Mouse (Mus musculus): ENCODE measurements around the gene Glb1l.
A peak's percentile ranks its signal among the peaks of the same experiment; 100 is the strongest.

The Glb1l gene

DNA sequence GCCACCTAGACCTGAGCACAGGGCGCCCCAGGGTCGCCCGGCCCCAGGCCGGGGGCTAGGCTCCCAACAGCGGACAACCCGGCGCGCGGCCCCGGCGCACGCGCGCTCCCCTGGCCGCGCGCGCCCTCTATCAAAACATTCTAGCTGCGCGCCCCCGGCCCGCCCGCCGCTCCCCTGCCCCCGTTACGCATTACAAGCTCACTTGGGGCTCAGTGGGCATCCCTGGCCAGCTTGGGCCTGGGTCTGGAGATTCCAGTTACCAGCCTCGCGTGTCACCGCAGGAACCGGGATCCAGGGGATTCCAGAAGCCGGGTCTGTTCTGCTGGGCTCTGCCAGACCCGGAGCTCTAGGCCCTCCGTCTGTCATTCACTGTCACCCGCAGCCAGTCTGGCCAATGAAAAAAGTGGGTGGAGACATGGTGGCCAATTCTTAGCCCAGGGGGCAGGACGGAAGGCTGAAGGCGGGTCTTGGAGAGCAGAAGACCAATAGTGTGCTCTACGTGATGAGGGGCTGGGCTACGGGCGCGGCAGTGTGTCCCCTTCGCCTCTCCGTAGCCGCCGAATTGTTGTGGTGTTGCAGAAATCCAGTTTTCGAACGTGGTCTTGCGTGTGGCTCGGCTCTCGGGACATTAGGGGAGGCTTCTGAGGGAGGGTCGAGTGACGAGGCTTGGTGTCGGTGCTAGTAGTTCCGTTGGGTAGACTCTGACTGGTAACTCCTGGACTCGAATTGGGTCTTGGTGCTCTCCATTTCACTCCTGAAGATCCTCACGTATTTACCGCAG, 18.8 kb downstream of the Glb1l start, which contains the start of the genes Ankzf1 and Atg9a:
Gene Ankzf1, plus strand, starts transcription at position 530 of the 781 bp plus-strand sequence.
Gene Atg9a, minus strand, starts transcription at position 575 of the 781 bp plus-strand sequence.
- peak; percentile 95 to 99 for DNase-seq

DNA sequence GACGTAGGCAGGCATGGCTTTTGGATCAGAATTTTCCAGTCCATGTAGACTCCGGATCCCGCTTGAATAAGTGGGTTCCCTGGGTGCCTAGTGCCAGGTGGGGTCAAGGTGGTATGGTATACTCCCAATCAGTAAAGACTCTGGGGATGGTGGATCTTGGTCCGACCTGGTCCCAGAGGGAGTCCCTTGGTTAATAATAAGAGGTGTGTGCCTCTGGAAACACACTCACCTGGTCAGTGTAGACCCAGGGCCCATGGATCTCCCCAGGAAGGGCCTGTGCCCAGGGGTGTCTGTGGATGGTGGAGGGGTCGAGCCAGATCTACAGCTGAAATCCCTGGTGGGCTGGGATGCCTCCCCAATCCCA, 19.4 kb downstream of the Glb1l start:
- DNase-seq, result no peak

DNA sequence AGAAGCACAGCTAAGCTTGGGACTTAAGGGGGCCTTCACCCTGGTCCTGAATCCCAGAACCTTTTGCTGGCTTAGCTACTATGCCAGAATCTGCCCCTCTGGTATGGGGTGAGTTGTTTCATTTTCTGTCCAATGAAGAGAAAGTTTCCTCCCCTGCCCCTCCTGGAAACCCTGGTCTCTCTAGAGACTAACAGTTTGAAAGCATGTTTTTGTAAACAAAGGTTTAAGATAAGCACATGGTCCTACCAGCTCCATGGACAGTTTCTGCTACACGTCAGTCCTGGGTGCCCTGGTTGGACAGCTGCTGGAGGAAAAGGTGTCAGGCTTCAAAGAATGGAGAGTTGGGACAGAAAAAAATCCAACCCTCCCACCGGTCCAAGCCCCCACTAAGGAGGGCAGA, 20.0 kb downstream of the Glb1l start:
- no peak for DNase-seq

DNA sequence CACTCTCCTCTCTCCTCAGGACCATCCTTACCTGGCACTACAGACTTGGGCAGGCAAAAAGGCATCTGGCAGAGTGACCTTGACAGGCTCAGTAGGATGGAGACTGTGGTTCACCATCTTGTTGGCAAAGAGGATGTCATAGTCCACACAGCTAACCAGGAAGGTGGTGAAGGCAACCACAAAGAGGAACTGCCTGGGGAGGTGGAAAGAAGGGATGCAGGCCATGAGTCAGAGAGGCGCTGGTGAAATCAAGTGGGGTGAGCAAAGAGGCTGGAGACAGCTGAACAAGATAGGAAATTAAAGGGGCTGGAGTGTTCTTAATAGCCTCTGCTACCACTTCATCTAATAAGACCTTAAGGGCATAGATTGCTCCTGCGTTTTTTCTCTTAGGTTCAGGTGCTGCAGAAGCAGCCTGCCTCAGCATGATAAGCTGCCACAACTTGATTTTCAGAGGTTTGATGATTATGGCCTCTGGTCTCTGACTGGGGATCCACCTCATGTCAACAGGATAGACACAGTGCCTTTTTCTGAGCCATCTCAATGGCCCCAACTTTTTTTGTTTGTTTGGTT, 22.6 kb downstream of the Glb1l start:
- peak in 1 of 2 experiments; percentile 15 for DNase-seq

DNA sequence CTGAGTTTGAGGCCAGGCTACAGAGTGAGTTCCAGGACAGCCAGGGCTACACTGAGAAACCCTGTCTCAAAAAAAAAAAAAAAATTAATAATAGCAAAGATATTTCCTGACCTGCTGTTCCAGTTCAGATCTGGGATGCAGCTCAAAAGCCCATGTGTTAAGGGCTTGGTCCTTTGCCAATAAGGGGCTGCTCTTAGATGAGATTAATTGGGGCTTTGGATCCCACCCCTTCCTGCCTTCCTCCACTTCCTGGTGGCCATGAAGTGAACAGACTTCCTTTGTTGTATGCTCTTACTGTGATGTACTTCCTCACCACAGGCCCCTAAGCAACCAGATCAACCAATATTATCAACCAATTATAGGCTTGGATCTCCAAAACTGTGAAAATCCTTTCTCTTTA, 23.5 kb downstream of the Glb1l start:
- no peak for DNase-seq

DNA sequence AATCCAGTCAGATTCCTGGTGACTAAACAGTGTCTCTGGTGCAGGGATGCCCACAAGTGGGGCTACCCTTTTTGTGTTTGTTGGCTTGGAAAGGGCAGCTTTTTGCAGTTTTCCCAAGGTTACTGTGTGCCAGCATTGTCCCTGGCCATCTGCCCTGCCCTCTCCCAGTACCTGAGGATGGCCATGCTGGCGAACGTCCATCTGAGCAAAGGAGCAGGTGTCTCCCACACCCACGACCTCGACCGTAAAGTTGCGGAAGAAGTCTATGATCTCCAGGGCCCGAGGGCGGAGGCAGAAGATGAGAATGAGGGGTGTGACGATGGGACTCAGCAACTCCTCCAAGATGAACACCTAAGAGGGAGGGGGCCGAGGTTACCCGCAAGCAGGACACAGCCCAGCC, 25.1 kb downstream of the Glb1l start:
- no peak for DNase-seq

DNA sequence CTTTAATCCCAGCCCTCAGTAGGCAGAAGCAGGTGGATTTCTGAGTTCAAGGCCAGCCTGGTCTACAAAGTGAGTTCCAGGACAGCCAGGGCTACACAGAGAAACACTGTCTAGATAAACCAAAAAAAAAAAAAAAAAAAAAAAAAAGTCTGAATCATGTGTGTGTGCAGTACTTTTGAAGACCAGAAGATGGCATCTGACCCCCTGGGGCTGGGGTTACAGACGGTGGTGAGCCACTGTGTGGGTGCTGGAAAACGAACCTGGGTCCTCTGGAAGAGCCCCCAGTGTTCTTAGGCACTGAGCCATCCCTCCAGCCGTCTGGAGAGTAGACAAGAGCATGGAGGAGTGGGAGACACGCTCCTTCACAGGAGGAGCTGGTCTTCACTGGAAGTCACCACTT, 28.5 kb downstream of the Glb1l start:
- DNase-seq, result no peak

DNA sequence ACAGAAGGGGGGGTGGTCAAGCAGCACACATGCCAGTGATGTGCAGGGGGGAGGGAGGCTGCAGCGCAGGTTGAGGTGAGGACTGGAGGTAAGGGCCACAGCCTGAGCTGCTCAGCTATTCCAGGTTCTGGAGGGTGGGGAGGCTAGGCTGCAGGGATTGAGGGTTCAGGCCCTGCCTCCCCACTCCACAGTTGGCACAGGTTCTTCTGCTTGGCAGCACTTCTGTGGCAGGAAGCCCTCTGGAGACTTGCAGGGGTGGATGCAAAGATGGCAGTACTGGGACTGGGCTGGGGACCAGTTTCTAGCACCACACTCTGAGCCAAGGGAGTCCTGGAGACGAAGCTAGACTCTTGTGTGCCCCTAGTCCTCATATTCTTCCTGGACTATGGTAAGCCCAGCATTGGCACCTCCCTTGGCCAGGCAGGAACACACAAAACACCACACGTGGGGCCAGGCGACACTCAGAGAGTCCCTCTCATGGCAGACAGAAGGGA, 29.2 kb downstream of the Glb1l start:
- no peak for DNase-seq

DNA sequence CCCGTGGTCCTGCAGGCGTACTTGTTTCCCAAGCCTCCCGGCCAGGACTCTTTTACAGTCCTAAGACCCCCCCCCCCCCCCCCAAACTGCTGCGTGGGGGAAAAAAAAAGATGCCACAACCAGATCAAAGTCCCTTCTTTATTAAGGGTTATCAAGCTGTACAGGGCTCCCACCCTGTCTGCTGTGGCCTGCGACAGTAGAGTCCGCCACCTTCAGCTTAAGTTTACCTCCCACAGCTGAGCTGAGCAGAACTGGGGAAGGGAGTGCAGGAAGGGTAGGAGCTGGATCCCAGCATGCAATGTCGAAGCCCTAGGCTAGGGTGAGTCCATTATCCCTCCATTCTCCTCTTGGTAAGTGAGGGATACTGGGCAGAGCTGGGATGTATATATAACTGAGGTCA, 29.9 kb downstream of the Glb1l start:
- no peak for DNase-seq

DNA sequence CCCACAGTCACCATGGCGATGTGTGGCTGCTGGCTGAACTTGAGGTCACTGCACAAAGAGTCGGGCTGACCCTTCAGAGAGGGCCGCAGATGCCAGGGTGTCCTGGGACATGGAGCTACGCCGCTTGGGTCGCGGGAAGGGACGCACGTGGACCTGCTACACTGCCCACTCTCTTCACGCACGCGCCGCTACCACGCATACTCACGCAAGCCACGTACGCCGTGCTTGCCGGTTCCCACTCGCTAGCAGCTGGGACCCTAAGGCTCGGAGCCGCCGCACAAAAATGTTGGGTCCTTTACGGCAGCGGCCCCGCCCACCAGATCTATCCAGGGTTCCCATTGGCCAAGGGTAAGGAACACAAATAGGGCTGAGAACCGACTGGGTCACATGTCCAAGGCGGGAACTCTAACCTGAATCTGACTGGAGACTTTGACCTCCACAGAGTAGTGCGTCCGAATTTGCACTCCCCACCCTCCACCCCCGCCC, 30.5 kb downstream of the Glb1l start, which contains the start of gene Abcb6:
Gene Abcb6, minus strand, starts transcription at position 288 of the 486 bp plus-strand sequence.
- DNase-seq, result peak; percentile 95 to 96

DNA sequence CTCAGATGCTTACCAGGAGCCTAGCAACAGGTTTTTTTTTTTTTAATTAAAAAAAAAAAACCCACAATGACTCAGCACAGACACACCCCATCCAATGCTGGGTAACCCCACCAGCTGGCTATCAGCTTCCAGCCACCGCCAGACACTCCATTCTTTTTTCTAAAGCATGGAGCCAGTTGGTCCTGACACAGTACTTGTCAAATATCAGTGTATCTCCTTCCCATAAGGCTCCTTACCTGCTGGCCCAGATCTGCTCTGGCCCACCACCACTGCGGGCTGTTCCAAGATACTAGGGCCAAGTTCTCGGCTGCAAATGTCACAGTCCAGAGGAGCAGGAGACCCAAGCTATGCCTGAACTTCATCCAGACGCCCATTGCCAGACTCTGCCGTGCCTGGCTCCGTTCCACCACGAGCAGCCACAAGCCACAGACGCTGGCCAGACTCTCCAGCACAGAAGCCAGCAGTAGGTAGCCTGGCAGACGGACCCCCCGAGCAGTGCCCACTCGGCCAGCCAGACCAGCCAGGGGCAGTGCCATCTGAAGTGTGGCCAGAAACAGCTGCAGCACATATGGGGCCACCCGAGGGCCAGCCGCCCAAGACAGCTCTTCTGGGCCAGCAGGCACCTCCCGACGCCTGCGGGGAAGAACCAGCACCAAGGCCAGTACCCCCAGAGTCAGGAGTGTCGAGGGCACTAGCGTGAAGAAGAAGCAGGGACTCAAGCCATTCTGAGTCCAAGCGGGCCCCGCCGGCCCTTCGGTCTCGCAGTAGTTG, 31.1 kb downstream of the Glb1l start:
- peak; percentile 68 to 77 for DNase-seq

DNA sequence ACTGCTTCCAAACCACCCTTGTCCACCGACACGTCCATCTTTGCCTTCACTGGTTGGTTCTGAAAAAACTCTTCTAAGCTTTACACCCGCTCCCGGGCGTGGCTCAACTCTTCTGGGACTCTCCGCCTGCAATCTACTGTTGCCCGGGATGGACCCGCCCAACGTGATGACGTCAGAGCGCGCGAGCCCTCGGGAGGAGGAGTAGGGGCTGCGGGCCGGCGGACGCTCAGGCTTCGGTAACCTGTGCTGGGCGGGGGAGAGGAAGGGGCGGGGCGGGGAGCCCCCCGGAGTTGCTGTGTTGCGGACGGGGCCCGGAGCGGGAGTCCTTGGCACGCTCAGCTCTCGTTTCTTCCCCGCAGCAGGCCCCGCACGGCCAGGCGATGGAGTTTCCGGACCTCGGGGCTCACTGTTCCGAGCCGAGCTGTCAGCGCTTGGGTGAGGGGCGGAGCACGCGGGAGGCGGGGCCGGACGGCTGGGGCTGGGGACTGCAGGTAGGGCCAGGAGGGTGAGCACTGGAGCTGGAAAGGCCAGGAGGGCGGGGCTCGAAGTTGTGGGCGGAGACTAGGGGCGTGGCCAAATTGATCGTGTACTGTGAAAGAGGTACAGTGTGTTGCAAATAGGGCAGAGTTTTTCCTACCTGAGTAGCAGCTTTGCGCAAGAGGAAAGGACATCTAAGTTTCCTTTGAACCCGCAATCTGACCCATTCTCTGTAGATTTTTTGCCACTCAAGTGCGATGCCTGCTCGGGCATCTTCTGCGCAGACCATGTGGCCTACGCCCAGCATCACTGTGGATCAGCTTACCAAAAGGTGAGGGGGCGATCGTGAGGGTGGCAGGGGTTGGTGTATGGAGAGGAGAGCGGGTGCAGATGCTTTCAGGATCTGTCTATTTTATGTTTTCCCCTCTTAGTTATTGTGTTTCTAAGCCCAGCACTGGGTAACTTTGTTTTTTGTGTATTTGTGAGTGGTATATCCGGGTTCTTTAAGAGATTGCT, 41.8 kb downstream of the Glb1l start, which contains the start of gene Zfand2b:
Gene Zfand2b, plus strand, starts transcription at position 175 of the 993 bp plus-strand sequence.
- DNase-seq, result peak; percentile 98 to 99

DNA sequence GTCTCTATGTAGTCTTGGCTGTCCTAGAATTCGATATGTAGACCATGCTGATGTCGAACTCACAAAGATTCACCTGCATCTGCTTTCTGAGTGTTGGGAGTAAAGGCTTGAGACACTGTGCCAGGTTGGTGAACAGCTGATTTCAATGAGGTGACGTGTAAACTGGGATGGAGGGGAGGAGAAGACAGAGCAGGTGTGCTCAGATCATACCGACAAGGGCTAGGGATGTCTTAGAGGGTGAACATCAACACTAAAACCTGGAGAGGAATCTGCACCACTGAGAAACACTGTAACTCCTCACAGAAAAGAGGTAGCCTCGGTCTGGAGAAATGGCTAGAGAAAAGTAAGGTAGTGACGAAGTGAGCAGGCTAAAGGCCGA, 42.5 kb downstream of the Glb1l start:
- no peak for DNase-seq

DNA sequence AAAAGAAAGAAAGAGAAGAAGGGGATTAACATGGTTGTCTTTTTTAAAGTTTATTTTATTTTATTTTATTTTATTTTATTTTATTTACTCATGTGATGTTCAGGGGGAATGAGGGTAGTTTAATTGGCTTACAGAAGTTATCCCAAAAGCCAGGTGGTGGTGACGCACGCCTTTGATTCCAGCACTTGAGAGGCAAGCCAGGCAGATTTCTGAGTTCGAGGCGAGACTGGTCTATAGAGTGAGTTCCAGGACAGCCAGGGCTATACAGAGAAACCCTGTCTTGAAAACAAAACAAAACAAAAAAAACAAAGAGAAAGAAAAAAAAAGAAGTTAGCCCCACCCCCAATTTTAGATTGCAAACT, 50.4 kb downstream of the Glb1l start:
- DNase-seq, result no peak

DNA sequence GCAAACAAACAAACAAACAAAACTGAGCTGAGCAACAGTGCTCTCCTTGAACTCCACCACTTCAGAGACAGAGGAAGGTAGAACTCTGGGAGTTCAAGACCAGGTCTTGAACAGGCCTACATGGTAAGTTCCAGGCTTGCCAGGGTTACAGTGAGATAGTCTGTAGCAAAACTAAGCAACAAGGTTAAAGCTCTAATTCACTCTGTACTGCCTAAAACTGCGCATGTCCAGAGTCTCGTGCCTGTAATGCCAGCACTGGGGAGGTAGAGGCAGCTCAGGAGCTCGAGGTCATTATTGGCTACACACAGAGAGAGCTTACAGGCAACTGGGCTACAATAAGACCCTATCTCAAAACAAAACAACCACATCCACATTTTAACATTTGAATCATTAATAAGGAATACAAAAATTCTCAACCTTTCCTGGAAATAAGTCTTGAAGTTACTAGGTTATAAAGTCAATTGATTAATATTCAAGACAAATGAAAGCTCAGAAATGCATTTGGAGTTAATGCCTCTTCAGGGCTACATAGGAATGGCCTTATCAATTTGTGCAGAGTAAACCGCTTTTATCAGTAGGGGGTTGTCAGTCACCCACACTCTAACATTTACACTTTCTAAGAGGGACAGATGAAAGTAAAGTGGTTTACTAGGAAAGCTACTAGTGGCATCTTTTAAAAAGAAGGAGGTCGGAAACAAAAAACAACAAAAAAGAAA, 50.9 kb downstream of the Glb1l start:
- no peak for DNase-seq

DNA sequence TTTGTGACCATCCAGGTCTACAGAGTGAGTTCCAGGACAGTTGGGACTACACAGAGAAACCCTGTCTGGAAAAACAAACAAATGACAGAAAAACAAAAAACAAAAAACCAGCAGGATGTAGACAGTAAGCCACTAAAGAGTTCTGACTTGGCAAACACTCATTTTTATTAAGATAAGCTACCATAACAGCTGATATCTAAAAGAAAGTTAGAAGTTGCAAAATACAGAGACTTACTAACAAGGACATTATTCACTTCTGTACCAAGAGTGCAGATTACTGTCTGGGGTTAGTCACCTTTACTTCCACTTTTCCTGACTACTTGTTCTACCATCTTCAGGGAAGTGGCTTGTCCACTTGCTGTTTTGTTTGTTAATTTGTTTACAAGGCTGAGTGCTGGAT, 51.6 kb downstream of the Glb1l start:
- no peak for DNase-seq

DNA sequence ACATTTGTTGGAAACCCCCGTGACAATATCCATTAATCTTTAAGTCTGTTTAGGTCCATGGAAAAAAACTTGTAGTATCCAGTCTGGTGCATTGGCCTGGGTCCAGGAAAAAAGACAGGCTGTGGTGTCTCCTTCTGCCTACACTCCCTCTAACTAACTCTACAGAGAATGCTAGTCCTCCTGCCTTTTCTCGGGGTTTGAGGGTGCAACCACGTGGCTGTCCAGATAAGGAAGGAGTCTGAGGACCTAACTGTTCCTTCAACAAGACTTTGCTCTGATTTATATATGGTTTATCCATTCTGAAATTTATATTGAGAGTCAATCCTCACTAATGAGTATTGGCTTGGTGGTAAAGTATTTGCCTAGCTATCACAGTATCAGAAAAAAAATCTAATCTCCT, 54.8 kb downstream of the Glb1l start:
- no peak for DNase-seq

DNA sequence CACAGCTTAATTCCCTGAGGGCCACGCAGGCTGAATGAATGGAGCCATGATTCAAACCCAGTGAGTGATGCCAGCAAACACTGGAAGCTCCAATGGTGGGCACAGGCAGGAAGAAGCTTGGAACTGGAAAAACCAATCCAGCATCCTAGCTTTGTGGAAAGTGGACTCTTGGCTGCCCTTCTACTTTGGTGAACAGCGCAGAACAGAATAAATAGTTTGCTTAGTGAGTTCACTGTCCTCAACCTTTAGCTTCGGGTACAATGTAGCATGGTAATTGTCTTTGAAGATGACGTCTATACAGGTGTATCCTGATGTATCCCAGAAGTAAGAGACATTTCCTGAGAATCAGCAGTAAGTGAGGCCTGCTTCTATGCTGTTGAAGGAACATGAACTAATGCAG, 61.9 kb downstream of the Glb1l start:
- DNase-seq, result no peak
